ENCODE assay signal across 28 mouse cellular contexts in genomic region chr10:70654139-70654538, GRCm38 (mm10). TPM values are rescaled to one million over a fixed set of nuclear protein-coding genes. Genes with fewer than 3 reads are reported as not detected.
DNase-seq lines count a peak whose midpoint lies in the region; ATAC-seq and TF ChIP-seq lines count a peak whose summit lies in the region.
"Had no signal": no experiment of that assay in that cellular context is flagged by ENCODE, and none has a peak within 500 bp of the region (broad histone marks: within the 10 kb centered on the region; RNA-seq: fewer than 3 reads in every experiment).

No protein-coding gene starts in this region.

- H3K4me1 ChIP-seq in forebrain, embryonic 14.5 days (ENCODE audit: control insufficient read depth, insufficient read depth, low read length), result peaks cover 13% of the 10 kb centered on the region
- H3K4me1 ChIP-seq in forebrain, embryonic 13.5 days, result peaks cover 23% of the 10 kb centered on the region
- H3K4me1 ChIP-seq in kidney, adult 2 months (ENCODE audit: control insufficient read depth, insufficient read depth, low read length), result peaks cover 12% of the 10 kb centered on the region; the same call in 1 of the 2 replicates
- H3K4me1 ChIP-seq in kidney, embryonic 16.5 days (ENCODE audit: insufficient read depth, low read length), result peaks cover 3% of the 10 kb centered on the region; the same call in 1 of the 2 replicates
- H3K4me1 ChIP-seq: embryonic facial prominence, embryonic 15.5 days; liver, embryonic 15.5 days had no signal

- H3K4me2 ChIP-seq in forebrain, embryonic 14.5 days (ENCODE audit: low read length), result no peak overlapping the region
- no peak overlapping the region for H3K4me2 ChIP-seq in forebrain, embryonic 13.5 days
- H3K4me2 ChIP-seq in kidney, embryonic 16.5 days (replicated peaks; ENCODE audit: low read depth, low read length), result no peak overlapping the region
- H3K4me2 ChIP-seq: embryonic facial prominence, embryonic 15.5 days; forebrain, embryonic 15.5 days; heart, embryonic 11.5 days; hindbrain, embryonic 13.5 days; liver, embryonic 15.5 days; lung, embryonic 14.5 days; midbrain, embryonic 15.5 days had no signal

- peak; percentile 54; the same call in 1 of the 2 replicates for ATAC-seq in forebrain, embryonic 14.5 days
- ATAC-seq in forebrain, embryonic 13.5 days, result no peak
- no peak for ATAC-seq in kidney, embryonic 16.5 days (ENCODE audit: low FRiP score, low TSS enrichment)
- ATAC-seq: forebrain, embryonic 15.5 days; midbrain, embryonic 15.5 days had no signal

- TF ChIP-seq POLR2A in kidney, adult 2 months (IDR thresholded peaks at IDR 0.05; ENCODE audit: low read depth, low read length), result no peak
- no peak for TF ChIP-seq POLR2A in brain, embryonic 14.5 days (IDR thresholded peaks at IDR 0.05; ENCODE audit: borderline replicate concordance, extremely low read depth, insufficient read depth, insufficient read length, poor library complexity, severe bottlenecking)

- no peaks in the 10 kb centered on the region for H3K27me3 ChIP-seq in forebrain, embryonic 14.5 days (replicated peaks; ENCODE audit: control insufficient read depth, insufficient read depth, low read length)
- no peaks in the 10 kb centered on the region for H3K27me3 ChIP-seq in forebrain, embryonic 13.5 days
- no peaks in the 10 kb centered on the region for H3K27me3 ChIP-seq in kidney, adult 2 months (replicated peaks; ENCODE audit: control insufficient read depth, insufficient read depth, low read length)
- no peaks in the 10 kb centered on the region for H3K27me3 ChIP-seq in kidney, embryonic 16.5 days (ENCODE audit: insufficient read depth, low read length)
- H3K27me3 ChIP-seq: embryonic facial prominence, embryonic 15.5 days; forebrain, embryonic 15.5 days; hindbrain, embryonic 13.5 days; liver, embryonic 15.5 days; midbrain, embryonic 15.5 days had no signal

- no peaks in the 10 kb centered on the region for H3K36me3 ChIP-seq in forebrain, embryonic 14.5 days (ENCODE audit: control insufficient read depth, insufficient read depth, low read length)
- no peaks in the 10 kb centered on the region for H3K36me3 ChIP-seq in forebrain, embryonic 13.5 days (ENCODE audit: poor library complexity, severe bottlenecking)
- H3K36me3 ChIP-seq in kidney, adult 2 months (ENCODE audit: control insufficient read depth, insufficient read depth, low read length), result no peaks in the 10 kb centered on the region
- no peaks in the 10 kb centered on the region for H3K36me3 ChIP-seq in kidney, embryonic 16.5 days (ENCODE audit: insufficient read depth, low read length)
- H3K36me3 ChIP-seq: embryonic facial prominence, embryonic 10.5 days; embryonic facial prominence, embryonic 15.5 days; forebrain, embryonic 15.5 days; G1E; hindbrain, embryonic 13.5 days; liver, embryonic 15.5 days; midbrain, embryonic 15.5 days had no signal

- H3K4me3 ChIP-seq in forebrain, embryonic 14.5 days (ENCODE audit: low read depth, low read length), result no peak overlapping the region
- no peak overlapping the region for H3K4me3 ChIP-seq in forebrain, embryonic 13.5 days
- H3K4me3 ChIP-seq in kidney, adult 2 months (ENCODE audit: insufficient read depth, low read depth, low read length), result no peak overlapping the region
- H3K4me3 ChIP-seq in kidney, embryonic 16.5 days (ENCODE audit: low read length), result no peak overlapping the region
- H3K4me3 ChIP-seq: embryonic facial prominence, embryonic 10.5 days; embryonic facial prominence, embryonic 15.5 days; forebrain, embryonic 15.5 days; gastrocnemius, adult 2 months; hindbrain, embryonic 13.5 days; liver, embryonic 15.5 days; midbrain, embryonic 15.5 days had no signal

- H3K27ac ChIP-seq in forebrain, embryonic 14.5 days (ENCODE audit: low read depth, low read length), result no peak overlapping the region
- no peak overlapping the region for H3K27ac ChIP-seq in forebrain, embryonic 13.5 days
- H3K27ac ChIP-seq in kidney, adult 2 months (ENCODE audit: insufficient read depth, low read depth, low read length), result no peak overlapping the region
- no peak overlapping the region for H3K27ac ChIP-seq in kidney, embryonic 16.5 days (ENCODE audit: low read length)
- H3K27ac ChIP-seq: embryonic facial prominence, embryonic 10.5 days; embryonic facial prominence, embryonic 15.5 days; forebrain, embryonic 15.5 days; gastrocnemius, adult 2 months; hindbrain, embryonic 13.5 days; liver, embryonic 15.5 days; midbrain, embryonic 15.5 days had no signal

- intact Hi-C loops in heart, postnatal 14 days (cut with DNase I), result no loop called here

- 52% methylated on average over 3 of the region's 3 CpGs for WGBS in forebrain, embryonic 14.5 days
- WGBS in forebrain, embryonic 13.5 days, result 63% methylated on average over 3 of the region's 3 CpGs
- 32% methylated on average over 3 of the region's 3 CpGs for WGBS in kidney, adult 2 months
- WGBS in kidney, embryonic 16.5 days, result 57% methylated on average over 3 of the region's 3 CpGs

- H3K9ac ChIP-seq in forebrain, embryonic 14.5 days (ENCODE audit: low read length), result no peak overlapping the region
- no peak overlapping the region for H3K9ac ChIP-seq in forebrain, embryonic 13.5 days
- no peak overlapping the region for H3K9ac ChIP-seq in kidney, embryonic 16.5 days (replicated peaks; ENCODE audit: low read length)
- H3K9ac ChIP-seq: embryonic facial prominence, embryonic 15.5 days; forebrain, embryonic 15.5 days; hindbrain, embryonic 13.5 days; liver, embryonic 15.5 days; lung, embryonic 14.5 days; midbrain, embryonic 15.5 days had no signal

- peak; percentile 60 for DNase-seq in forebrain, embryonic 14.5 days (ENCODE audit: low spot score)
- DNase-seq in kidney, adult 2 months, result peak; percentile 83
- DNase-seq in brain, embryonic 14.5 days (ENCODE audit: low read depth), result peak; percentile 70
- peak; percentile 51 to 73 for DNase-seq in kidney, postnatal 25 days
- DNase-seq in heart, postnatal 14 days, result no peak
- DNase-seq: adrenal gland, postnatal 14 days; cerebellum, adult 18-20 months; cerebellum, postnatal 25 days; gastrocnemius, adult 2 months; gastrocnemius, postnatal 36 days; heart, adult 18-20 months; heart, postnatal 4 days; liver; lung, embryonic 14.5 days; lung, postnatal 14 days; right cerebral cortex, postnatal 4 days; thymus, postnatal 4 days had no signal

- TF ChIP-seq CTCF in kidney, adult 2 months (conservative IDR thresholded peaks at IDR 0.05; ENCODE audit: insufficient read depth, insufficient read length, low read depth, low read length), result no peak
- no peak for TF ChIP-seq CTCF in brain, embryonic 14.5 days (IDR thresholded peaks at IDR 0.05; ENCODE audit: borderline replicate concordance, extremely low read depth, insufficient read depth, insufficient read length)

- no peaks in the 10 kb centered on the region for H3K9me3 ChIP-seq in forebrain, embryonic 14.5 days (replicated peaks; ENCODE audit: control insufficient read depth, low read length)
- no peaks in the 10 kb centered on the region for H3K9me3 ChIP-seq in forebrain, embryonic 13.5 days (replicated peaks)
- no peaks in the 10 kb centered on the region for H3K9me3 ChIP-seq in kidney, embryonic 16.5 days (ENCODE audit: low read length)
- H3K9me3 ChIP-seq: embryonic facial prominence, embryonic 10.5 days; embryonic facial prominence, embryonic 15.5 days; forebrain, embryonic 15.5 days; hindbrain, embryonic 13.5 days; liver, embryonic 15.5 days; midbrain, embryonic 15.5 days had no signal

RNA-seq across cellular contexts. Expression of gene Phyhipl, which starts 1.6 kb away (rescaled TPM):
- polyA plus RNA-seq in forebrain, embryonic 14.5 days (2014; fragmentation: Nextera tagmentation; extraction: Ambion mirVana), result 92.6 and 126 TPM in 2 replicates
- polyA plus RNA-seq in forebrain, embryonic 13.5 days (2015; fragmentation: Nextera tagmentation; extraction: Ambion mirVana), result 85.8 and 89.9 TPM in 2 replicates
- 71.8 and 75.4 TPM in 2 replicates for polyA plus RNA-seq in kidney, adult 2 months (2012; rRNA removed)
- 26.5 and 26.9 TPM in 2 replicates for polyA plus RNA-seq in kidney, embryonic 16.5 days (2015; fragmentation: Nextera tagmentation; extraction: Ambion mirVana)
- polyA plus RNA-seq in brain, embryonic 14.5 days (2012; rRNA removed), result 51.9 and 102 TPM in 2 replicates
- total RNA-seq in heart, postnatal 14 days (2021), result not detected
- total RNA-seq: gastrocnemius, adult 2 months; gastrocnemius, postnatal 36 days; heart, adult 18-20 months had no signal
- polyA plus RNA-seq: G1E; spleen, adult 2 months had no signal

Comparison
In these comparisons a context has a peak if more than half of its experiments do, and no peak if none do; other contexts are left out.
1. DNase-seq: peak in forebrain, embryonic 14.5 days (single experiment), kidney, adult 2 months (single experiment), brain, embryonic 14.5 days (single experiment) and kidney, postnatal 25 days (2 of 2); none in heart, postnatal 14 days (0 of 2).